Mouse (Mus musculus) spleen, adult 2 months (tissue): Measurements from ENCODE around the gene Slc22a8. TPM values are rescaled to one million over a fixed set of nuclear protein-coding genes. Genes with fewer than 3 reads are reported as not detected.

Source experiments
- DNase-seq, 2 experiments: peaks; one replicate each; pipeline versions ENCODE4 v3.0.0 to v3.0.0-alpha.2; 2012 to 2021; ENCODE audit warnings: low spot score in 2 of 2, low read depth in 1 of 2
- H3K27ac ChIP-seq: fragments of 200-500 bp; 2 replicates; pipeline ENCODE4 v1.5.1; 2012; ENCODE audit warnings: low read length, inconsistent platforms; ENCODE audit not compliant: insufficient read depth
- H3K27me3 ChIP-seq: fragments of 200-500 bp; 2 replicates; pipeline ENCODE4 v1.6.1; 2012; ENCODE audit warnings: mild to moderate bottlenecking, moderate library complexity, low read length, inconsistent platforms; ENCODE audit not compliant: control insufficient read depth, insufficient read depth
- H3K36me3 ChIP-seq: fragments of 200-500 bp; 2 replicates; pipeline ENCODE4 v1.6.1; 2012; ENCODE audit warnings: mild to moderate bottlenecking, low read length, inconsistent platforms; ENCODE audit not compliant: control insufficient read depth, insufficient read depth
- H3K4me1 ChIP-seq: fragments of 200-500 bp; 2 replicates; pipeline ENCODE4 v1.6.1; 2011; ENCODE audit warnings: inconsistent platforms; ENCODE audit not compliant: control insufficient read depth, insufficient read depth, insufficient read length
- H3K4me3 ChIP-seq: fragments of 200-500 bp; 2 replicates; pipeline ENCODE4 v1.5.1; 2011; ENCODE audit warnings: mild to moderate bottlenecking, inconsistent platforms; ENCODE audit not compliant: insufficient read depth, insufficient read length; ENCODE audit errors: extremely low read depth
- CTCF ChIP-seq: fragments of 200-500 bp; IDR thresholded peaks from 2 replicates; pipeline ENCODE4 v1.5.1; 2011; ENCODE audit warnings: mild to moderate bottlenecking, inconsistent platforms; ENCODE audit not compliant: insufficient read depth, insufficient read length, insufficient replicate concordance; ENCODE audit errors: extremely low read depth
- POLR2A ChIP-seq: fragments of 200-500 bp; IDR thresholded peaks from 2 replicates; pipeline ENCODE4 v1.6.1; 2011; ENCODE audit warnings: low read depth, low read length, inconsistent platforms
- WGBS: fragments of 180-500 bp; shearing (Covaris S2); methylation state at CpG from one replicate; pipeline ENCODE4 v1.1.7; 2018; 5-methylcytosine and 5-hydroxymethylcytosine counted together
- polyA plus RNA-seq: library from polyadenylated mRNA; depleted of rRNA; stranded (reverse); fragments of >200 nt; gene quantifications from 2 replicates; pipeline ENCODE4 v1.2.3, GENCODE M21; 2012

Gene Slc22a8
- polyA plus RNA-seq, 1 experiment: 0.06 TPM

- H3K4me1 ChIP-seq: peaks cover 3% of the 10 kb centered on the region; the same call in 1 of the 2 replicates
- H3K27ac ChIP-seq: no peak overlapping the region
- no peak for DNase-seq
- no peak for TF ChIP-seq POLR2A
- TF ChIP-seq CTCF: no peak
- H3K4me3 ChIP-seq: no peak overlapping the region
- 24% methylated on average over 14 of the region's 14 CpGs for WGBS
- H3K27me3 ChIP-seq: no peaks in the 10 kb centered on the region
- no peaks in the 10 kb centered on the region for H3K36me3 ChIP-seq
These were observed 21.6 kb upstream of the Slc22a8 start for GRCm38 (mm10) chr19:8569453-8569863.

GRCm38 (mm10) chr19:8570341-8571040 is 20.6 kb upstream of the Slc22a8 start:
- Histone ChIP-seq H3K27me3 (no peaks in the 10 kb centered on the region), H3K4me3 (no peak overlapping the region), H3K4me1 (peaks cover 3% of the 10 kb centered on the region; the same call in 1 of the 2 replicates), H3K36me3 (no peaks in the 10 kb centered on the region), H3K27ac (no peak overlapping the region)
- TF ChIP-seq POLR2A (no peak), CTCF (no peak)
- 75% methylated on average over 2 of the region's 2 CpGs for WGBS
- no peak for DNase-seq

- Histone ChIP-seq H3K4me1 (peaks cover 3% of the 10 kb centered on the region; the same call in 1 of the 2 replicates), H3K36me3 (no peaks in the 10 kb centered on the region), H3K27me3 (no peaks in the 10 kb centered on the region), H3K27ac (no peak overlapping the region), H3K4me3 (no peak overlapping the region)
- TF ChIP-seq CTCF: no peak
- TF ChIP-seq POLR2A: no peak
- no peak for DNase-seq
- WGBS: 4% methylated on average over 7 of the region's 7 CpGs
These were observed 19.3 kb upstream of the Slc22a8 start for GRCm38 (mm10) chr19:8571746-8572145.

- no peaks in the 10 kb centered on the region for H3K36me3 ChIP-seq
- WGBS: 57% methylated on average over 3 of the region's 3 CpGs
- no peaks in the 10 kb centered on the region for H3K27me3 ChIP-seq
- H3K4me3 ChIP-seq: no peak overlapping the region
- no peak overlapping the region for H3K27ac ChIP-seq
- no peak for DNase-seq
- TF ChIP-seq POLR2A: no peak
- TF ChIP-seq CTCF: no peak
- H3K4me1 ChIP-seq: peaks cover 3% of the 10 kb centered on the region; the same call in 1 of the 2 replicates
These were observed 18.6 kb upstream of the Slc22a8 start for GRCm38 (mm10) chr19:8572485-8572884.

- H3K27ac ChIP-seq: no peak overlapping the region
- peaks cover 3% of the 10 kb centered on the region; the same call in 1 of the 2 replicates for H3K4me1 ChIP-seq
- H3K4me3 ChIP-seq: no peak overlapping the region
- no peak for DNase-seq
- TF ChIP-seq CTCF (no peak), POLR2A (no peak)
- no peaks in the 10 kb centered on the region for H3K27me3 ChIP-seq
- 88% methylated on average over 4 of the region's 4 CpGs for WGBS
- H3K36me3 ChIP-seq: no peaks in the 10 kb centered on the region
These were observed 13.6 kb upstream of the Slc22a8 start for GRCm38 (mm10) chr19:8577432-8577831.

- no peaks in the 10 kb centered on the region for H3K36me3 ChIP-seq
- H3K4me3 ChIP-seq: no peak overlapping the region
- WGBS: 25% methylated on average over 24 of the region's 24 CpGs
- H3K27ac ChIP-seq: no peak overlapping the region
- no peaks in the 10 kb centered on the region; the same call in 1 of the 2 replicates for H3K4me1 ChIP-seq
- peak; percentile 89; the same call in 1 of the 2 replicates for TF ChIP-seq CTCF
- no peak for TF ChIP-seq POLR2A
- H3K27me3 ChIP-seq: no peaks in the 10 kb centered on the region
- peak; percentile 18 to 41 for DNase-seq
These were observed 12.6 kb upstream of the Slc22a8 start for GRCm38 (mm10) chr19:8578293-8578969.
